Mouse (Mus musculus) heart, embryonic 14.5 days (tissue): ENCODE measurements around the gene Slc35a1. TPM values are rescaled to one million over a fixed set of nuclear protein-coding genes. Genes with fewer than 3 reads are reported as not detected.
A peak's percentile ranks its signal among the peaks of the same experiment; 100 is the strongest.
"Not testable (repeated sequence)": the region's sequence is repeated elsewhere in the genome, so short reads cannot be mapped to it uniquely, and the experiment has no call there.

Source experiments
- ATAC-seq: fragments of 200-750 bp; cut with Nextera tagmentation; 2 replicates; pipeline ENCODE4 v1.8.0; 2017; ENCODE audit warnings: low read depth, moderate TSS enrichment; ENCODE audit not compliant: insufficient number of reproducible peaks, insufficient read depth, low FRiP score
- H3K27ac ChIP-seq, 2 experiments: fragments of 200-500 bp in 1 of 2; fragments of 300-500 bp in 1 of 2; sonication (generic) in 1 of 2; replicated peaks in 1 of 2; 2 replicates each; pipeline ENCODE4 v1.5.1; 2012 to 2014; ENCODE audit warnings: low read depth in 2 of 2, low read length in 2 of 2, control low read depth in 1 of 2, mild to moderate bottlenecking in 1 of 2, mixed read lengths in 1 of 2; ENCODE audit not compliant: control insufficient read depth in 1 of 2, insufficient read depth in 1 of 2
- H3K27me3 ChIP-seq: fragments of 300-500 bp; sonication (generic); 2 replicates; pipeline ENCODE4 v1.6.1; 2014; ENCODE audit warnings: mild to moderate bottlenecking, low read length, control low read depth; ENCODE audit not compliant: control insufficient read depth, insufficient read depth
- H3K36me3 ChIP-seq: fragments of 300-500 bp; sonication (generic); 2 replicates; pipeline ENCODE4 v1.6.1; 2014; ENCODE audit warnings: mild to moderate bottlenecking, control low read depth, low read length, mixed read lengths; ENCODE audit not compliant: control insufficient read depth, insufficient read depth
- H3K4me1 ChIP-seq, 2 experiments: fragments of 200-500 bp in 1 of 2; fragments of 300-500 bp in 1 of 2; sonication (generic) in 1 of 2; 2 replicates each; pipeline ENCODE4 v1.6.1; 2012 to 2014; ENCODE audit warnings: low read length in 2 of 2, control low read depth in 1 of 2, mixed read lengths in 1 of 2; ENCODE audit not compliant: control insufficient read depth in 2 of 2, insufficient read depth in 2 of 2
- H3K4me2 ChIP-seq: fragments of 300-500 bp; sonication (generic); 2 replicates; pipeline ENCODE4 v1.6.1; 2014; ENCODE audit warnings: mild to moderate bottlenecking, low read length
- H3K4me3 ChIP-seq, 2 experiments: fragments of 200-500 bp in 1 of 2; fragments of 300-500 bp in 1 of 2; sonication (generic) in 1 of 2; 2 replicates each; pipeline ENCODE4 v1.5.1; 2012 to 2014; ENCODE audit warnings: low read length in 2 of 2, mild to moderate bottlenecking in 2 of 2, control low read depth in 1 of 2, low read depth in 1 of 2, moderate library complexity in 1 of 2; ENCODE audit not compliant: control insufficient read depth in 1 of 2, insufficient read depth in 1 of 2
- H3K9ac ChIP-seq: fragments of 300-500 bp; sonication (generic); 2 replicates; pipeline ENCODE4 v1.6.1; 2014; ENCODE audit warnings: mild to moderate bottlenecking, low read length
- H3K9me3 ChIP-seq: fragments of 300-500 bp; sonication (generic); 2 replicates; pipeline ENCODE4 v1.6.1; 2016; ENCODE audit warnings: low read length, control low read depth; ENCODE audit not compliant: control insufficient read depth
- WGBS: fragments of 180-500 bp; shearing (Covaris S2); extraction: QIAGEN DNeasy Blood & Tissue Kit; methylation state at CpG from one replicate; pipeline ENCODE4 v1.1.7; 2014; 5-methylcytosine and 5-hydroxymethylcytosine counted together
- polyA plus RNA-seq: library from polyadenylated mRNA; unstranded; fragments of >200 nt; fragmentation: Nextera tagmentation; extraction: Ambion mirVana; gene quantifications from 2 replicates; pipeline ENCODE4 v1.2.1, GENCODE M21; 2014

Slc35a1 gene
- polyA plus RNA-seq: 47.9 and 55.7 TPM in 2 replicates

- no peaks in the 10 kb centered on the region for H3K27me3 ChIP-seq
- H3K9ac ChIP-seq: peak within 1 kb of the TSS; percentile 91
- H3K27ac ChIP-seq: peak within 1 kb of the TSS; percentile 69 to 93
- peak; percentile 95 for ATAC-seq
- under 1% methylated on average over 65 of the region's 65 CpGs for WGBS
- H3K9me3 ChIP-seq: no peaks in the 10 kb centered on the region
- H3K4me2 ChIP-seq: peak within 1 kb of the TSS; percentile 64
- peak within 1 kb of the TSS; percentile 81 to 82 for H3K4me3 ChIP-seq
- H3K4me1 ChIP-seq: peaks cover 0 to 7% of the 10 kb centered on the region in 2 experiments; a peak in 2 of 4 replicates
- H3K36me3 ChIP-seq: peaks cover 10% of the 10 kb centered on the region
These were observed at the start of gene Slc35a1 for GRCm38 (mm10) chr4:34686874-34687567. Slc35a1 (minus strand) TSS chr4:34687438.

- no peaks in the 10 kb centered on the region for H3K9me3 ChIP-seq
- 72% methylated on average over 3 of the region's 3 CpGs for whole genome bisulfite sequencing
- no peak overlapping the region for H3K9ac ChIP-seq
- no peaks in the 10 kb centered on the region for H3K36me3 ChIP-seq
- no peak overlapping the region for H3K4me3 ChIP-seq
- H3K4me2 ChIP-seq: no peak overlapping the region
- H3K27me3 ChIP-seq: no peaks in the 10 kb centered on the region
- H3K27ac ChIP-seq: no peak overlapping the region
- no peak for ATAC-seq
- peaks cover 3% of the 10 kb centered on the region in 2 experiments; a peak in 2 of 4 replicates for H3K4me1 ChIP-seq
These were observed 47.2 kb upstream of the Slc35a1 start for GRCm38 (mm10) chr4:34734461-34734860.

- H3K27me3 ChIP-seq, H3K9me3 ChIP-seq, ATAC-seq, H3K4me1 ChIP-seq, H3K4me3 ChIP-seq, H3K36me3 ChIP-seq, H3K4me2 ChIP-seq, H3K9ac ChIP-seq, H3K27ac ChIP-seq: not testable (repeated sequence)
- 37% methylated on average over 2 of the region's 2 CpGs for WGBS
These were observed 46.2 kb upstream of the Slc35a1 start for GRCm38 (mm10) chr4:34733415-34733814.

GRCm38 (mm10) chr4:34729851-34730341 is 42.7 kb upstream of the Slc35a1 start, which contains the start of gene Cfap206:
Cfap206 (minus strand) TSS chr4:34730206.
- WGBS: under 1% methylated on average over 38 of the region's 38 CpGs

GRCm38 (mm10) chr4:34725710-34726109 is 38.5 kb upstream of the Slc35a1 start:
- not testable (repeated sequence) for H3K27ac ChIP-seq, H3K27me3 ChIP-seq, ATAC-seq, H3K9ac ChIP-seq, H3K4me3 ChIP-seq, H3K9me3 ChIP-seq, H3K4me2 ChIP-seq, H3K4me1 ChIP-seq, H3K36me3 ChIP-seq
- 80% methylated on average over 3 of the region's 3 CpGs for WGBS

More at GRCm38 (mm10) chr4:34729851-34730341, 42.7 kb upstream of the Slc35a1 start, which contains the start of gene Cfap206:
- H3K4me3 ChIP-seq: peak within 1 kb of the TSS; percentile 50 to 52
- peak within 1 kb of the TSS; percentile 55 for H3K9ac ChIP-seq
- H3K27me3 ChIP-seq: no peaks in the 10 kb centered on the region
- peak; percentile 86 for ATAC-seq
- no peaks in the 10 kb centered on the region for H3K9me3 ChIP-seq
- peak within 1 kb of the TSS; percentile 84 for H3K4me2 ChIP-seq
- peaks cover 3% of the 10 kb centered on the region in 2 experiments; a peak in 2 of 4 replicates for H3K4me1 ChIP-seq
- H3K36me3 ChIP-seq: no peaks in the 10 kb centered on the region
- H3K27ac ChIP-seq: no peak within 1 kb of the TSS

- Histone ChIP-seq H3K27me3 (no peaks in the 10 kb centered on the region), H3K36me3 (no peaks in the 10 kb centered on the region), H3K9me3 (peaks cover 7% of the 10 kb centered on the region; the same call in 1 of the 2 replicates), H3K27ac (no peak overlapping the region), H3K4me3 (no peak overlapping the region), H3K4me1 (no peaks in the 10 kb centered on the region), H3K9ac (no peak overlapping the region), H3K4me2 (no peak overlapping the region)
- WGBS: 73% methylated on average over 4 of the region's 4 CpGs
- no peak for ATAC-seq
These were observed 37.1 kb upstream of the Slc35a1 start for GRCm38 (mm10) chr4:34724306-34724705.

GRCm38 (mm10) chr4:34723186-34723585 is 35.9 kb upstream of the Slc35a1 start:
- no peak overlapping the region for H3K4me2 ChIP-seq
- 69% methylated on average over 4 of the region's 4 CpGs for WGBS
- H3K27me3 ChIP-seq: no peaks in the 10 kb centered on the region
- H3K36me3 ChIP-seq: no peaks in the 10 kb centered on the region
- no peak overlapping the region for H3K9ac ChIP-seq
- no peaks in the 10 kb centered on the region for H3K4me1 ChIP-seq
- no peak overlapping the region for H3K4me3 ChIP-seq
- ATAC-seq: no peak
- no peak overlapping the region for H3K27ac ChIP-seq
- H3K9me3 ChIP-seq: peaks cover 13% of the 10 kb centered on the region; the same call in 1 of the 2 replicates
